Comparison of ENCODE assay signal across 14 mouse cellular contexts in genomic region chr17:33719736-33720378, GRCm38 (mm10).
"Had no signal": no experiment of that assay in that cellular context is flagged by ENCODE, and none has a peak within 500 bp of the region (broad histone marks: within the 10 kb centered on the region; RNA-seq: fewer than 3 reads in every experiment).

No protein-coding gene starts in this region.

- H3K9ac ChIP-seq: limb, embryonic 13.5 days; stomach, embryonic 15.5 days had no signal

- H3K36me3 ChIP-seq: limb, embryonic 10.5 days; limb, embryonic 13.5 days; stomach, embryonic 15.5 days had no signal

- ATAC-seq: intestine, postnatal 0 days had no signal

- H3K27ac ChIP-seq: limb, embryonic 13.5 days; stomach, embryonic 15.5 days had no signal

- DNase-seq: kidney, adult 2 months; kidney, postnatal 25 days; layer of hippocampus, postnatal 36 days; liver; lung, adult 2 months; lung, postnatal 14 days; lung, postnatal 4 days; right cerebral cortex, postnatal 4 days; thymus, postnatal 25 days had no signal

- H3K4me2 ChIP-seq: midbrain, embryonic 11.5 days had no signal

- H3K9me3 ChIP-seq: limb, embryonic 10.5 days; limb, embryonic 13.5 days; stomach, embryonic 15.5 days had no signal

- H3K27me3 ChIP-seq: limb, embryonic 13.5 days; stomach, embryonic 15.5 days had no signal
